Mouse (Mus musculus) large intestine, adult 2 months (tissue): Measurements from ENCODE around the gene Btbd16. TPM values are rescaled to one million over a fixed set of nuclear protein-coding genes. Genes with fewer than 3 reads are reported as not detected.

ENCODE experiments used
- DNase-seq: peaks from one replicate; pipeline ENCODE4 v3.0.0-alpha.2; 2012; ENCODE audit warnings: low read depth, low spot score
- WGBS: fragments of 180-500 bp; shearing (Covaris S2); methylation state at CpG from one replicate; pipeline ENCODE4 v1.1.7; 2018; 5-methylcytosine and 5-hydroxymethylcytosine counted together
- polyA plus RNA-seq: library from polyadenylated mRNA; depleted of rRNA; stranded (reverse); fragments of >200 nt; gene quantifications from 2 replicates; pipeline ENCODE4 v1.2.3, GENCODE M21; 2012

The Btbd16 gene
- polyA plus RNA-seq, 1 experiment: 0.02 TPM

GRCm38 (mm10) chr7:130766411-130767170 is 7.3 kb upstream of the Btbd16 start:
- WGBS: 80% methylated on average over 30 of the region's 30 CpGs
- no peak for DNase-seq

GRCm38 (mm10) chr7:130768151-130768550 is 5.7 kb upstream of the Btbd16 start:
- 86% methylated on average over 4 of the region's 4 CpGs for WGBS
- DNase-seq: no peak

- 18% methylated on average over 3 of the region's 3 CpGs for WGBS
- DNase-seq: peak; percentile 55
These were observed 3.2 kb upstream of the Btbd16 start for GRCm38 (mm10) chr7:130770707-130771106.

- 73% methylated on average over 11 of the region's 11 CpGs for WGBS
- DNase-seq: no peak
These were observed 568 bp upstream of the Btbd16 start for GRCm38 (mm10) chr7:130773171-130773830.

- DNase-seq: no peak
- 38% methylated on average over 5 of the region's 5 CpGs for WGBS
These were observed 7.1 kb downstream of the Btbd16 start for GRCm38 (mm10) chr7:130780866-130781419.

- DNase-seq: no peak
- WGBS: 61% methylated on average over 5 of the region's 5 CpGs
These were observed 8.7 kb downstream of the Btbd16 start for GRCm38 (mm10) chr7:130782501-130783050.

- DNase-seq: no peak
- WGBS: 59% methylated on average over 12 of the region's 12 CpGs
These were observed 12.2 kb downstream of the Btbd16 start for GRCm38 (mm10) chr7:130785923-130786575.

- DNase-seq: no peak
- WGBS: 64% methylated on average over 5 of the region's 5 CpGs
These were observed 12.8 kb downstream of the Btbd16 start for GRCm38 (mm10) chr7:130786708-130787107.

GRCm38 (mm10) chr7:130787537-130787936 is 13.7 kb downstream of the Btbd16 start:
- WGBS: 73% methylated on average over 4 of the region's 4 CpGs

GRCm38 (mm10) chr7:130788950-130789349 is 15.1 kb downstream of the Btbd16 start:
- WGBS: 82% methylated on average over 3 of the region's 3 CpGs

More at GRCm38 (mm10) chr7:130787537-130787936, 13.7 kb downstream of the Btbd16 start:
- no peak for DNase-seq

GRCm38 (mm10) chr7:130789456-130789855 is 15.6 kb downstream of the Btbd16 start:
- 86% methylated on average over 7 of the region's 7 CpGs for WGBS
- DNase-seq: no peak

More at GRCm38 (mm10) chr7:130788950-130789349, 15.1 kb downstream of the Btbd16 start:
- DNase-seq: no peak

GRCm38 (mm10) chr7:130793671-130794070 is 19.8 kb downstream of the Btbd16 start:
- 75% methylated on average over 9 of the region's 9 CpGs for WGBS

GRCm38 (mm10) chr7:130796786-130797185 is 22.9 kb downstream of the Btbd16 start:
- WGBS: 68% methylated on average over 8 of the region's 8 CpGs
- DNase-seq: no peak

More at GRCm38 (mm10) chr7:130793671-130794070, 19.8 kb downstream of the Btbd16 start:
- DNase-seq: no peak

GRCm38 (mm10) chr7:130797524-130797923 is 23.7 kb downstream of the Btbd16 start:
- WGBS: 89% methylated on average over 6 of the region's 6 CpGs

GRCm38 (mm10) chr7:130799418-130799817 is 25.5 kb downstream of the Btbd16 start:
- 63% methylated on average over 10 of the region's 10 CpGs for WGBS
- DNase-seq: no peak

More at GRCm38 (mm10) chr7:130797524-130797923, 23.7 kb downstream of the Btbd16 start:
- no peak for DNase-seq

GRCm38 (mm10) chr7:130800681-130801080 is 26.8 kb downstream of the Btbd16 start:
- 39% methylated on average over 4 of the region's 4 CpGs for WGBS
- no peak for DNase-seq

- WGBS: 86% methylated on average over 4 of the region's 4 CpGs
- DNase-seq: no peak
These were observed 27.9 kb downstream of the Btbd16 start for GRCm38 (mm10) chr7:130801811-130802210.

GRCm38 (mm10) chr7:130803251-130803825 is 29.5 kb downstream of the Btbd16 start:
- WGBS: 89% methylated on average over 8 of the region's 8 CpGs
- no peak for DNase-seq

GRCm38 (mm10) chr7:130804991-130805390 is 31.1 kb downstream of the Btbd16 start:
- 64% methylated on average over 5 of the region's 5 CpGs for WGBS
- DNase-seq: no peak
